21 mouse cellular contexts compared by ENCODE assay signal in genomic region chr11:101776846-101777245, GRCm38 (mm10). TPM values are rescaled to one million over a fixed set of nuclear protein-coding genes. Genes with fewer than 3 reads are reported as not detected.
"Had no signal": no experiment of that assay in that cellular context is flagged by ENCODE, and none has a peak within 500 bp of the region (broad histone marks: within the 10 kb centered on the region; RNA-seq: fewer than 3 reads in every experiment).

No protein-coding gene starts in this region.

- H3K36me3 ChIP-seq: lung, embryonic 15.5 days; midbrain, embryonic 10.5 days; midbrain, embryonic 12.5 days; neural tube, embryonic 13.5 days; neural tube, embryonic 15.5 days had no signal

- ATAC-seq: lung, postnatal 0 days; midbrain, embryonic 16.5 days had no signal

- H3K9me3 ChIP-seq: lung, embryonic 15.5 days; midbrain, embryonic 10.5 days; midbrain, embryonic 12.5 days; neural tube, embryonic 13.5 days; neural tube, embryonic 15.5 days had no signal

- H3K4me3 ChIP-seq: lung, embryonic 15.5 days; midbrain, embryonic 10.5 days; midbrain, embryonic 12.5 days; myocyte; neural tube, embryonic 13.5 days; neural tube, embryonic 15.5 days had no signal

- DNase-seq: lung, adult 2 months; lung, postnatal 14 days; lung, postnatal 36 days; midbrain, embryonic 14.5 days; retina, postnatal 1 day; right cerebral cortex, adult 18-20 months; right cerebral cortex, postnatal 25 days; right cerebral cortex, postnatal 4 days; spleen, adult 18-20 months; thymus, adult 18-20 months; thymus, postnatal 14 days; thymus, postnatal 36 days had no signal

RNA-seq across cellular contexts. Expression of gene Etv4, which starts 8.3 kb away (rescaled TPM):
- total RNA-seq: megakaryocyte-erythroid progenitor cell, adult 5-6 weeks had no signal
